Mouse (Mus musculus) inflammation-experienced regulatory T-cells, adult 6 months (primary cell): ENCODE results near the gene Olfr1394. TPM values are rescaled to one million over a fixed set of nuclear protein-coding genes. Genes with fewer than 3 reads are reported as not detected.
A peak's percentile ranks its signal among the peaks of the same experiment; 100 is the strongest.
"Not testable (repeated sequence)": the region's sequence is repeated elsewhere in the genome, so short reads cannot be mapped to it uniquely, and the experiment has no call there.

Experiments
- ATAC-seq: one replicate; pipeline ENCODE4 v1.8.0; 2017
- polyA plus RNA-seq, 3 experiments: library from polyadenylated mRNA; unstranded; fragments of 100-300 nt; shearing (Covaris generic); gene quantifications; one replicate each; pipeline ENCODE4 v1.2.1; 2017

Olfr1394 gene
- polyA plus RNA-seq, 3 experiments from 2014 or later, result not detected

GRCm38 (mm10) chr11:49191083-49191482 is 36.9 kb downstream of the Olfr1394 start:
- no peak for ATAC-seq

GRCm38 (mm10) chr11:49194771-49195170 is 40.6 kb downstream of the Olfr1394 start:
- ATAC-seq, result not testable (repeated sequence)

DNA sequence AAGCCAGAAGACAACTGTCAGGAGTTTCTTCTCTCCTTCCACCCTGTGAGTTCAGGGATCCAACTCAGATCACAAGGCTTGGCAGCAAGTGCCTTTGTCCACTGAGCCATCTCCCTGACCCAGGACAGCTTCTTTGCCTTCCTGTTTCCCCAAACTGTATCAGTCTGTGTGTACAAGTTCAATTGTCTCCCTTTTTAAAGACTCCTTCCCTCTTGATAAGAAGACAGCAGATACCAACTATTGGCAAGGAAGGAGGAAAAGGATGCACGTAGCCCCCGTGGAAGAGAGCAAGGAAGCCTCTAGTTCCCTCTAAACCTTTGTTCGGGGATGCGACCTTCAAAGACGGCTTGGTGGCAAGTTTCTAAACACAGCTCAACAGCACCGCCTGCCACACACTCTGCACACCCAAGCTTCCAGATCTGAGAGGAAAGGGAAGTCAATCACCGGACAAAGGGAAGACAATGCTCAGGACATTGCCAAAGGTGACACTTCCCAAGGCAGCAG is 41.7 kb downstream of the Olfr1394 start:
- no peak for ATAC-seq

- no peak for ATAC-seq
These were observed 46.5 kb downstream of the Olfr1394 start for GRCm38 (mm10) chr11:49200666-49201065.

- ATAC-seq, result no peak
These were observed 47.0 kb downstream of the Olfr1394 start for GRCm38 (mm10) chr11:49201142-49201541.

GRCm38 (mm10) chr11:49202071-49202470 is 47.9 kb downstream of the Olfr1394 start:
- ATAC-seq, result no peak

GRCm38 (mm10) chr11:49202523-49203061 is 48.4 kb downstream of the Olfr1394 start:
- ATAC-seq, result peak; percentile 40

DNA sequence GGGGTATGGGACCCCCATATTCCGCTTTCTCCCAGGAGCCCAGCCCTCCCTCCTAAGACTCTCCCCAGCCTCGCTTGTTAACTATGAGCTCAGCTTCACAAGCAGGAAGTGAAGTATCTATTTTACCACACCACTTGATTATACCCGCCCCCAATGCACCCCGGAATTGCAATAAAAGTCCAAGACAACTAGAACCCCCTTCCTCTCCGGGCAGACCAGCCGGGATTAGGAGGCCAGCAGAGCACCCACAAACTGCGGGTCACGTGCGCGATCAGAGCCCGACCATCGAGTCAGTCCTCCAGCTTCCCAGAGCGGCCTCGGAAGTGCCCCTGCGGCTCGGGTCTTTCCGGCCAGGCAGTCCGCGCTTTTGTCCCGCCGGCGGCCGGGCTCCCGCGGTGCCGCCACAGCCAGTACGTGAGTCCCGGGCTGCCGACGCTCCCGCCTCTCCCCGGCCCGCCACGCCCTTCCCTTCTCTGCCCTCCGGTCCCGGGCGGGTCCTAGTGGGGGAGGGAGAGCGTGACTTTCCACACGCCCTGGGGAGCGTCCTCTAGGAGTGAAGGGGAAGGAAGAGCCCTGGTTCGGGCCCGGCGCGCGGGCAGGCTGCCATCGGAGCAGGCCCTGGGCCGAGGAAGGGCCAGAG is 49.1 kb downstream of the Olfr1394 start, which contains the start of gene Zfp62:
TSS of gene Zfp62 (plus strand) at position 164 of the 640 bp plus-strand sequence.
- peak; percentile 68 for ATAC-seq

DNA sequence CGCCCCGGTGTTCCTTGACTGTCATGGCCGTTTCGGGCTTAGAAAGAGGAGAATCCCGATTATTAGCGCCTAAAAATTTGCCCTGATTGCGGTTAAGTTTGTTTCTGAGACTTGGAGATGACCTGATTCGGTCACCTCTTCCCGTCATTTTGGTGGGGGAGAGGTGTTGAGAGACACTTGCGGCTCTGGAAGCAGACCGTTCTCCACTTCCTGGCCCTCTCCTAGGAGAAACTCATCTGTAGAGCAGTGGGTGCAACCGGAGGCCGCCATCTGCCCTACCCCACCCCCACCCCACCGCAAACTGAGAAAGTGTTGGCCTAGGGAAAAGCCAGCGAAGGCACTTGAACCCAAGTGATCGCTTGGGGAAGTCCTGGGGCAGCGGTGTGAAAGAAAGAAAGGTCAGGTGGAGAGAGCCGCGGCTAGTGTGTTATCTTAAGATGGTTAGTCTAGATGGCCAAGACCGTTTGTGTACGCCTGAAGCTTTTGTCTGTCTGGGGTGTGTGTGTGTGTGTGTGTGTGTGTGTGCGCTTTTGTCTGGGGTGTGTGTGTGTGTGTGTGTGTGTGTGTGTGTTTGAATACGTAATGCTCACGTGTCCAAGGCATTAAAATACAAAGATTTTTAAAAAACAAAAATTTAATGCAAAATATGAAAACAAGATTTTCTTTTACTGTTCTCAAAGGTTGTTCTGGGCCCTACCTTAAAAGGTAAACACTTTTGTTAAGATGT is 49.8 kb downstream of the Olfr1394 start:
- peak; percentile 58 for ATAC-seq

DNA sequence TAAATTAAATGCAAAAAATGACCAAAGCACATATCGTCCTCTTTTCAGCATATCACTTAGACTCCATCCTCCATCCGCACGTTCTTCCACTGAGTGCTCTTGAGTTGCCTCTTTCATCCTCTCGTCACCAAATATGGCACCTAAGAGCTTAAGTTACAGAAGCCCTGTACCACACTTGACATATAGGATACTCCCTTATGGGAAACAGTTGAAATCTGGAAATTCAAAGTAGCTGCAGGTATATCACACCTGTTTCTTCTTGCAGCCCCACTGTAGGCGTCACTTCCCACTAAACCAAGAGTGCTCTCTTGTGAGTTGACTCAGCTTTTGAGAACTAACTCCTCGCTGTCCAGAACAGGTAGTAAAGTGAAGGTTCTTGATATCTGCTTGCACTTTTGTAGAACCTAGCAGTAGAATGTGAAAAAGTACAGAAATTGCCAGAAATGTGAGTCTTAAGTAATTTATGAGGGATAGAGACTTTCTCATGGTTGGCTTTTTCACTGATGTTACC is 51.0 kb downstream of the Olfr1394 start:
- no peak for ATAC-seq

GRCm38 (mm10) chr11:49207495-49207894 is 53.3 kb downstream of the Olfr1394 start:
- no peak for ATAC-seq

Other genes starting within 250 kb of the Olfr1394 start
- gene Psme2b, start 208.2 kb upstream of the Olfr1394 start, polyA plus RNA-seq, result 100 to 1,000 TPM; 181 to 259 (median 225) TPM
- under 1 TPM; 0.40 to 0.94 (median 0.52) TPM for gene Olfr56, start 175.5 kb upstream of the Olfr1394 start, polyA plus RNA-seq
- gene 9930111J21Rik1, start 175.0 kb upstream of the Olfr1394 start, polyA plus RNA-seq, result 100 to 1,000 TPM; 121 to 163 (median 155) TPM
- 1 to 10 TPM; 3.0 to 8.4 (median 5.0) TPM for gene Gm12185, start 162.2 kb upstream of the Olfr1394 start, polyA plus RNA-seq
- 100 to 1,000 TPM; 207 to 408 (median 255) TPM for gene Tgtp1, start 160.2 kb upstream of the Olfr1394 start, polyA plus RNA-seq
- gene 9930111J21Rik2, start 103.1 kb upstream of the Olfr1394 start, polyA plus RNA-seq, result 100 to 1,000 TPM; 118 to 148 (median 136) TPM
- gene Tgtp2, start 90.2 kb upstream of the Olfr1394 start, polyA plus RNA-seq, result 100 to 1,000 TPM; 344 to 542 (median 352) TPM
- gene Ifi47, start 77.8 kb upstream of the Olfr1394 start, polyA plus RNA-seq, result 100 to 1,000 TPM; 364 to 477 (median 416) TPM
- under 1 TPM in 2 of 3 experiments, not detected in 1; 0.67 to 0.74 TPM for gene Olfr1396, start 39.5 kb upstream of the Olfr1394 start, polyA plus RNA-seq
- gene Olfr1395, start 12.1 kb upstream of the Olfr1394 start, polyA plus RNA-seq, result not detected
- under 1 TPM in 1 of 3 experiments, not detected in 2; 0.39 TPM for gene Btnl9, start 32.8 kb downstream of the Olfr1394 start, polyA plus RNA-seq
- gene Zfp62, start 48.9 kb downstream of the Olfr1394 start, polyA plus RNA-seq, result 10 to 100 TPM; 43.8 to 49.9 (median 49.6) TPM
- 10 to 100 TPM; 62.3 to 88.6 (median 70.5) TPM for gene Mgat1, start 89.8 kb downstream of the Olfr1394 start, polyA plus RNA-seq
- not detected for gene Olfr1393, start 123.9 kb downstream of the Olfr1394 start, polyA plus RNA-seq
- gene Olfr1392, start 130.9 kb downstream of the Olfr1394 start, polyA plus RNA-seq, result not detected
- gene Olfr10, start 150.4 kb downstream of the Olfr1394 start, polyA plus RNA-seq, result not detected
- gene Olfr1391, start 168.4 kb downstream of the Olfr1394 start, polyA plus RNA-seq, result not detected
- gene Olfr1390, start 180.8 kb downstream of the Olfr1394 start, polyA plus RNA-seq, result under 1 TPM in 1 of 3 experiments, not detected in 2; 0.12 TPM